Mouse (Mus musculus): ENCODE data around the gene Lmo3.

Gene Lmo3

GRCm38 (mm10) chr6:138581734-138582505, at the start of gene Lmo3:
Gene Lmo3, minus strand, starts transcription at chr6:138581968.
- DNase-seq (ENCODE audit: low read depth, low spot score), result no peak

- no peak for DNase-seq (ENCODE audit: low read depth, low spot score)
Observed at GRCm38 (mm10) chr6:138620786-138621185, 39.0 kb upstream of the Lmo3 start.

GRCm38 (mm10) chr6:138618396-138618795, 36.6 kb upstream of the Lmo3 start:
- DNase-seq (ENCODE audit: low read depth, low spot score), result no peak

- no peak for DNase-seq (ENCODE audit: low read depth, low spot score)
Observed at GRCm38 (mm10) chr6:138597016-138597415, 15.2 kb upstream of the Lmo3 start.

- no peak for DNase-seq (ENCODE audit: low read depth, low spot score)
Observed at GRCm38 (mm10) chr6:138595991-138596698, 14.4 kb upstream of the Lmo3 start.

- DNase-seq (ENCODE audit: low read depth, low spot score), result peak; percentile 19
Observed at GRCm38 (mm10) chr6:138583314-138583713, 1.5 kb upstream of the Lmo3 start.

- no peak for DNase-seq (ENCODE audit: low read depth, low spot score)
Observed at GRCm38 (mm10) chr6:138582506-138583000, 785 bp upstream of the Lmo3 start.

- no peak for DNase-seq (ENCODE audit: low read depth, low spot score)
Observed at GRCm38 (mm10) chr6:138580491-138581076, 1.2 kb downstream of the Lmo3 start.

GRCm38 (mm10) chr6:138563416-138563815, 18.4 kb downstream of the Lmo3 start:
- no peak for DNase-seq (ENCODE audit: low read depth, low spot score)

- DNase-seq (ENCODE audit: low read depth, low spot score), result no peak
Observed at GRCm38 (mm10) chr6:138552144-138552543, 29.6 kb downstream of the Lmo3 start.

GRCm38 (mm10) chr6:138534879-138535278, 46.9 kb downstream of the Lmo3 start:
- no peak for DNase-seq (ENCODE audit: low read depth, low spot score)

- no peak for DNase-seq (ENCODE audit: low read depth, low spot score)
Observed at GRCm38 (mm10) chr6:138506642-138507041, 75.1 kb downstream of the Lmo3 start.

- DNase-seq (ENCODE audit: low read depth, low spot score), result no peak
Observed at GRCm38 (mm10) chr6:138503946-138504345, 77.8 kb downstream of the Lmo3 start.

- DNase-seq (ENCODE audit: low read depth, low spot score), result no peak
Observed at GRCm38 (mm10) chr6:138482834-138483233, 98.9 kb downstream of the Lmo3 start.

GRCm38 (mm10) chr6:138477611-138478010, 104.2 kb downstream of the Lmo3 start:
- DNase-seq (ENCODE audit: low read depth, low spot score), result peak; percentile 73

GRCm38 (mm10) chr6:138469204-138469603, 112.6 kb downstream of the Lmo3 start:
- DNase-seq (ENCODE audit: low read depth, low spot score), result no peak

GRCm38 (mm10) chr6:138444515-138445048, 137.2 kb downstream of the Lmo3 start:
- no peak for DNase-seq (ENCODE audit: low read depth, low spot score)

- no peak for DNase-seq (ENCODE audit: low read depth, low spot score)
Observed at GRCm38 (mm10) chr6:138437351-138437750, 144.4 kb downstream of the Lmo3 start.

- no peak for DNase-seq (ENCODE audit: low read depth, low spot score)
Observed at GRCm38 (mm10) chr6:138436813-138437212, 145.0 kb downstream of the Lmo3 start.

- no peak for DNase-seq (ENCODE audit: low read depth, low spot score)
Observed at GRCm38 (mm10) chr6:138427394-138427793, 154.4 kb downstream of the Lmo3 start.

- DNase-seq (ENCODE audit: low read depth, low spot score), result no peak
Observed at GRCm38 (mm10) chr6:138426894-138427293, 154.9 kb downstream of the Lmo3 start.

Data from R1 (cell line).